Mouse (Mus musculus) CD4-positive naive resting alpha-beta T cell, adult 76 days (primary cell): ENCODE results near the gene Slc1a6. TPM values are rescaled to one million over a fixed set of nuclear protein-coding genes. Genes with fewer than 3 reads are reported as not detected.

Experiments
- total RNA-seq: library from RNA; stranded (reverse); gene quantifications from one replicate; pipeline ENCODE4 v1.2.4, GENCODE M21; 2023

The Slc1a6 gene
- not detected for total RNA-seq

DNA sequence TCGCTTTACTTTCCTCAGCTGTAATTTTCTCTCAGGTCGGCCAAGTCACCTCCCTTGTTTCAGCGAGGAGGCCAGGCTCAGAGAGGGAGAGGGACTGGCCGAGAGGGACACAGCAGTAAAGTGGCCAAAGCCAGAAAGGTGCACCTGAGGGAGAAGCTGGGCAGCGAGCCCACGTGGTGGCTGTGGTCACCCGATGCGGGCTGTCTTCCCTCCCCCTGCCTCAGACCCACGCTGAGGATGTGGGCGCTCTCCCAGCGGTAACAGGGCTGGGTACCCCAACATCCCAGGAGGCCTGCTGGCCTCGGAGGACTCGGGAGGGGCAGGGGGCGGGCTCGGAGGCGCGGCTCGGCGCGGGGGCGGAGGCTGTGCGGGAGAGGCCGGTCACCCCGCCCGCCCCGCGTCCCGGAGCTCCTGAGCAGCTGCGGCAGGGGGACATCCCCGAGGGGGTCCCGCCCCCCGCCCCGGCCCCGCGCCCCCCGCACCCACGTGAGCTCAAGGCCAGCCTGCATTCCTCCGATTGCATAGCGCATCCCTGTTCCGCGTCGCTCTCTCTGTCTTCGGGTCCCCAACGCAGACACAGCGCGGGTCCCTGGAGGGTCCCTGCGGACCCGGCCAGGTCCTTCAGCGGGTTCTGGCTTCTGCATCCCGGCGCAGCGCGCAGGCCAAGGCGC, at the start of gene Slc1a6:
Gene Slc1a6 (plus strand): TSS at position 516 of the 671 bp plus-strand sequence.

DNA sequence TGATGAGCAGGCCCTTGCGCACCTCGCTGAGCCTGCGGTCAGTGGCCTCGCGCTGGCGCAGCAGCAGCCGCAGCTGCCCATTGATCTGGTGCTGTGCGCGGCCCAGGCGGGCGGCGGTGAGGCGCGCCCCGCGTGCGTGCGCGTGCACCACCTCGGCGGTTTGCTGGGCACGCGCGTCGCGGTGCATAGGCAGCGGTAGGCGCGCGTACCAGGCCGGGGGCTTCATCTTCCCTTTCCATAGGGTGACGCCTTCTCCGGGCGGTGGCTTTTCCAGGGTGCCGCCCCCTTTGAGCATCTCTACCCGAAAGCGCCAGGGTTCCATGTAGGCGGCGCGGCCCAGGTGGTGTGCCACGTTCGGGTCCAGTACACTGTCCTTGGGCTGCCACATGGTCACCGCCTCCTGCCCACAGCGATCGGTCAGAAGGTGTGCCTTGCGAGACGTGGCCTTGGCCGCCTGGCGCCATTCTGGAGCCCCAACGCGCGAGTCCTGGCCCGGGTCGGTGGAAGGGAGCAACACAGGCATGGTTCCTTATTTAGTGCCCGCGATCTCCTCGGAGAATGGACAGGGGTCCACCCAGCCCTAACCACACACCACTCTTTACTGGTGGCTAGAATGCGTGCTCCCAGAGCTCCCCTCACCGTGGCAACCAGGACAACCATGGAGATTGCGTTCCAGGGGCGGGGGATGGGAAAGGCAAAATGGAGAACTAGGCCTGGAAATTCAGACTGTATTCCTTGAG, 27.7 kb upstream of the Slc1a6 start, which contains the start of gene Ccdc105:
Gene Ccdc105 (minus strand): TSS at position 614 of the 740 bp plus-strand sequence.

DNA sequence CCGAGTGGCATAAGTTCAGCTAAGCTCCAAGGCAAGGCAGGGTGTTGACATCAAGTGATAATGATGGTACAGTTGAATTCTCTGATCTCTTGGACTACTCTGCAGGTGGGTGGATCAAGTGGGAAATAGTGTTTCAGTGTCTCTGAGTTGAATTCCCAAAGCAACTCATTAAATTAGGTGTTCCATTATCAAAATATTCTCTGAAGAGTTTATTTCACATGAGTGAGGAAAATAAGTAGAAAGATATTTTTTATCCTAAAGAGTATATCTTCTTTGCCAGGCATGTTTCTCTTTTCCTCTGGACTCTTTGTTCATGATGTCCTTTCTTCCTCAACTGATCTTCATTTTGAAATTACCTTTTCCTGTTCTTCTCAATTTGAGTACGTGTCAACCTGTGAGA, 71.8 kb downstream of the Slc1a6 start, which contains the start of gene Olfr1356:
Gene Olfr1356 (minus strand): TSS at position 101 of the 400 bp plus-strand sequence.

Other genes starting within 250 kb of the Slc1a6 start
- 119 TPM for gene Ilvbl, start 206.2 kb upstream of the Slc1a6 start, total RNA-seq
- 1.9 TPM for gene Syde1, start 188.5 kb upstream of the Slc1a6 start, total RNA-seq
- not detected for gene Olfr1357, start 162.4 kb upstream of the Slc1a6 start, total RNA-seq
- gene Casp14, start 62.2 kb upstream of the Slc1a6 start, total RNA-seq, result not detected
- not detected for gene Ccdc105, start 27.4 kb upstream of the Slc1a6 start, total RNA-seq
- not detected for gene Olfr1356, start 71.7 kb downstream of the Slc1a6 start, total RNA-seq
- not detected for gene Olfr1355, start 95.0 kb downstream of the Slc1a6 start, total RNA-seq
- not detected for gene Olfr1354, start 132.7 kb downstream of the Slc1a6 start, total RNA-seq
- gene Olfr8, start 170.1 kb downstream of the Slc1a6 start, total RNA-seq, result not detected
- gene Olfr1353, start 182.8 kb downstream of the Slc1a6 start, total RNA-seq, result not detected
- gene Olfr1352, start 200.6 kb downstream of the Slc1a6 start, total RNA-seq, result not detected
- gene Olfr1351, start 232.0 kb downstream of the Slc1a6 start, total RNA-seq, result not detected
- not detected for gene Olfr57, start 248.2 kb downstream of the Slc1a6 start, total RNA-seq